Mouse (Mus musculus) liver, embryonic 14.5 days (tissue): Measurements from ENCODE around the gene Nfil3. TPM values are rescaled to one million over a fixed set of nuclear protein-coding genes. Genes with fewer than 3 reads are reported as not detected.

Source experiments
- ATAC-seq: fragments of 200-750 bp; cut with Nextera tagmentation; 2 replicates; pipeline ENCODE4 v1.8.0; 2017; ENCODE audit warnings: moderate number of reproducible peaks, mild to moderate bottlenecking, moderate library complexity; ENCODE audit not compliant: insufficient read depth
- DNase-seq, 3 experiments: peaks; one replicate each; pipeline ENCODE4 v3.0.0-alpha.2; 2012 to 2013; ENCODE audit warnings: low read depth in 3 of 3, low spot score in 3 of 3
- H3K27ac ChIP-seq: fragments of 300-500 bp; sonication (generic); 2 replicates; pipeline ENCODE4 v1.5.1; 2014; ENCODE audit warnings: moderate library complexity, mild to moderate bottlenecking, control low read depth, inconsistent platforms
- H3K27me3 ChIP-seq: fragments of 300-500 bp; sonication (generic); 2 replicates; pipeline ENCODE4 v1.6.1; 2014; ENCODE audit warnings: mild to moderate bottlenecking, low read length, moderate library complexity; ENCODE audit not compliant: control insufficient read depth, insufficient read depth
- H3K36me3 ChIP-seq: fragments of 300-500 bp; sonication (generic); replicated peaks from 2 replicates; pipeline ENCODE4 v1.6.1; 2014; ENCODE audit warnings: low read depth; ENCODE audit not compliant: control insufficient read depth, insufficient read depth
- H3K4me1 ChIP-seq, 2 experiments: fragments of 200-500 bp in 1 of 2; fragments of 300-500 bp in 1 of 2; sonication (generic) in 1 of 2; replicated peaks; 2 replicates each; pipeline ENCODE4 v1.6.1; 2012 to 2014; ENCODE audit warnings: antibody characterized with exemption in 1 of 2, inconsistent platforms in 1 of 2, low read length in 1 of 2; ENCODE audit not compliant: control insufficient read depth in 2 of 2, insufficient read depth in 2 of 2
- H3K4me2 ChIP-seq: fragments of 300-500 bp; sonication (generic); 2 replicates; pipeline ENCODE4 v1.6.1; 2014; ENCODE audit warnings: low read depth, mild to moderate bottlenecking, control low read depth, moderate library complexity
- H3K4me3 ChIP-seq, 2 experiments: fragments of 200-500 bp in 1 of 2; fragments of 300-500 bp in 1 of 2; sonication (generic) in 1 of 2; 2 replicates each; pipeline ENCODE4 v1.5.1; 2012 to 2014; ENCODE audit warnings: low read depth in 2 of 2, low read length in 2 of 2, mild to moderate bottlenecking in 2 of 2, control low read depth in 1 of 2, inconsistent platforms in 1 of 2, moderate library complexity in 1 of 2; ENCODE audit not compliant: insufficient read depth in 1 of 2
- H3K9ac ChIP-seq: fragments of 300-500 bp; sonication (generic); replicated peaks from 2 replicates; pipeline ENCODE4 v1.6.1; 2014; ENCODE audit warnings: mild to moderate bottlenecking, control low read depth, moderate library complexity
- H3K9me3 ChIP-seq: fragments of 300-500 bp; sonication (generic); 2 replicates; pipeline ENCODE4 v1.6.1; 2016; ENCODE audit warnings: low read length, mixed read lengths; ENCODE audit not compliant: control insufficient read depth
- CTCF ChIP-seq: IDR thresholded peaks from 2 replicates; pipeline ENCODE4 v1.5.1; 2016; ENCODE audit warnings: antibody characterized with exemption, low read depth, control low read depth
- EP300 ChIP-seq: IDR thresholded peaks from 2 replicates; pipeline ENCODE4 v1.6.1; 2016; ENCODE audit warnings: antibody characterized with exemption, low read depth
- WGBS: fragments of 180-500 bp; shearing (Covaris S2); extraction: QIAGEN DNeasy Blood & Tissue Kit; methylation state at CpG from one replicate; pipeline ENCODE4 v1.1.7; 2014; ENCODE audit not compliant: insufficient replicate concordance; 5-methylcytosine and 5-hydroxymethylcytosine counted together
- polyA plus RNA-seq, 2 experiments: library from polyadenylated mRNA; depleted of rRNA in 1 of 2; stranded (reverse) in 1 of 2; unstranded in 1 of 2; fragments of >200 nt; fragmentation: Nextera tagmentation in 1 of 2; extraction: Ambion mirVana in 1 of 2; gene quantifications; 2 replicates each; pipeline versions ENCODE4 v1.2.1 to v1.2.3; 2012 to 2014

The Nfil3 gene
- polyA plus RNA-seq (2012; rRNA removed) (0.81 and 1.0 TPM in 2 replicates), polyA plus RNA-seq (2014; fragmentation: Nextera tagmentation; extraction: Ambion mirVana) (2.1 and 2.6 TPM in 2 replicates)

GRCm38 (mm10) chr13:52980951-52981421 is at the start of gene Nfil3:
TSS of gene Nfil3 (minus strand) at chr13:52981073.
- no peak within 1 kb of the TSS for H3K27ac ChIP-seq
- peak within 1 kb of the TSS; percentile 70 for H3K4me2 ChIP-seq
- H3K36me3 ChIP-seq, result no peaks in the 10 kb centered on the region
- H3K27me3 ChIP-seq, result peaks cover 65% of the 10 kb centered on the region
- ATAC-seq (peak; percentile 86), DNase-seq (peak in 2 of 3 experiments; percentile 41 to 43)
- peak within 1 kb of the TSS; percentile 24; the same call in 1 of the 2 replicates for H3K9ac ChIP-seq
- no peaks in the 10 kb centered on the region for H3K9me3 ChIP-seq
- TF ChIP-seq EP300, result no peak
- TF ChIP-seq CTCF, result no peak
- H3K4me3 ChIP-seq, result peak within 1 kb of the TSS; percentile 64 to 65
- H3K4me1 ChIP-seq, result peaks cover 0 to 9% of the 10 kb centered on the region in 2 experiments; a peak in 1 of 4 replicates
- WGBS, result under 1% methylated on average over 54 of the region's 79 CpGs

- 43% methylated on average over 6 of the region's 6 CpGs for whole genome bisulfite sequencing
These were observed 43.4 kb upstream of the Nfil3 start for GRCm38 (mm10) chr13:53024285-53024684.

GRCm38 (mm10) chr13:53020282-53020681 is 39.4 kb upstream of the Nfil3 start:
- no peak for ATAC-seq
- TF ChIP-seq EP300 (no peak), CTCF (no peak)
- 36% methylated on average over 3 of the region's 3 CpGs for WGBS

More at GRCm38 (mm10) chr13:53024285-53024684, 43.4 kb upstream of the Nfil3 start:
- H3K9ac ChIP-seq, result no peak overlapping the region
- no peaks in the 10 kb centered on the region for H3K36me3 ChIP-seq
- no peak overlapping the region for H3K27ac ChIP-seq
- H3K9me3 ChIP-seq, result no peaks in the 10 kb centered on the region
- no peak for TF ChIP-seq EP300
- no peaks in the 10 kb centered on the region for H3K4me1 ChIP-seq
- no peak for ATAC-seq
- H3K27me3 ChIP-seq, result no peaks in the 10 kb centered on the region
- DNase-seq, result no peak
- H3K4me2 ChIP-seq, result no peak overlapping the region
- no peak overlapping the region for H3K4me3 ChIP-seq

GRCm38 (mm10) chr13:53019532-53019931 is 38.7 kb upstream of the Nfil3 start:
- TF ChIP-seq EP300 (no peak), CTCF (peak; percentile 75)
- Histone ChIP-seq H3K4me2 (no peak overlapping the region), H3K27ac (no peak overlapping the region), H3K4me3 (no peak overlapping the region), H3K36me3 (no peaks in the 10 kb centered on the region), H3K4me1 (no peaks in the 10 kb centered on the region), H3K9me3 (no peaks in the 10 kb centered on the region), H3K9ac (no peak overlapping the region), H3K27me3 (no peaks in the 10 kb centered on the region)
- no peak for DNase-seq
- ATAC-seq, result no peak
- WGBS, result 64% methylated on average over 9 of the region's 9 CpGs

More at GRCm38 (mm10) chr13:53020282-53020681, 39.4 kb upstream of the Nfil3 start:
- H3K4me3 ChIP-seq, result no peak overlapping the region
- no peak for DNase-seq
- no peaks in the 10 kb centered on the region for H3K36me3 ChIP-seq
- no peak overlapping the region for H3K27ac ChIP-seq
- H3K9me3 ChIP-seq, result no peaks in the 10 kb centered on the region
- H3K9ac ChIP-seq, result no peak overlapping the region
- no peak overlapping the region for H3K4me2 ChIP-seq
- no peaks in the 10 kb centered on the region for H3K27me3 ChIP-seq
- H3K4me1 ChIP-seq, result no peaks in the 10 kb centered on the region

GRCm38 (mm10) chr13:53018976-53019375 is 38.1 kb upstream of the Nfil3 start:
- no peaks in the 10 kb centered on the region for H3K4me1 ChIP-seq
- ATAC-seq (no peak), DNase-seq (no peak)
- H3K27ac ChIP-seq, result no peak overlapping the region
- no peak overlapping the region for H3K4me2 ChIP-seq
- H3K36me3 ChIP-seq, result no peaks in the 10 kb centered on the region
- no peak overlapping the region for H3K4me3 ChIP-seq
- WGBS, result 72% methylated on average over 6 of the region's 6 CpGs
- no peaks in the 10 kb centered on the region for H3K27me3 ChIP-seq
- no peak for TF ChIP-seq EP300
- TF ChIP-seq CTCF, result no peak
- H3K9me3 ChIP-seq, result no peaks in the 10 kb centered on the region
- H3K9ac ChIP-seq, result no peak overlapping the region
